Mouse (Mus musculus) liver, adult 2 months (tissue): ENCODE measurements around the gene Dnaaf1.

ENCODE experiments used
- CTCF ChIP-seq: fragments of 200-500 bp; IDR thresholded peaks from 2 replicates; pipeline ENCODE4 v1.5.1; 2011; ENCODE audit warnings: low read depth, low read length, control low read depth
- POLR2A ChIP-seq: fragments of 200-500 bp; IDR thresholded peaks from 2 replicates; pipeline ENCODE4 v1.6.1; 2011; ENCODE audit warnings: low read length, control low read depth; ENCODE audit not compliant: insufficient read depth; ENCODE audit errors: extremely low read depth

- TF ChIP-seq POLR2A (no peak), CTCF (no peak)
Observed at GRCm38 (mm10) chr8:119604398-119604803, 29.4 kb downstream of the Dnaaf1 start.
